Mouse (Mus musculus): Measurements from ENCODE around the gene Klhl32.
"Not testable (repeated sequence)": the region's sequence is repeated elsewhere in the genome, so short reads cannot be mapped to it uniquely, and the experiment has no call there.

Gene Klhl32

GRCm38 (mm10) chr4:24850401-24851325 lies at the start of gene Klhl32:
TSS of gene Klhl32 (minus strand) at chr4:24851124.
- DNase-seq (ENCODE audit: low read depth, low spot score): peak; percentile 51

GRCm38 (mm10) chr4:24899146-24899545 lies 48.2 kb upstream of the Klhl32 start:
- no peak for DNase-seq (ENCODE audit: low read depth, low spot score)

GRCm38 (mm10) chr4:24898636-24899035 lies 47.7 kb upstream of the Klhl32 start:
- no peak for DNase-seq (ENCODE audit: low read depth, low spot score)

GRCm38 (mm10) chr4:24897851-24898515 lies 47.1 kb upstream of the Klhl32 start, which contains the start of gene Ndufaf4:
TSS of gene Ndufaf4 (plus strand) at chr4:24898083.
- DNase-seq (ENCODE audit: low read depth, low spot score): peak; percentile 92

GRCm38 (mm10) chr4:24897351-24897750 lies 46.4 kb upstream of the Klhl32 start:
- no peak for DNase-seq (ENCODE audit: low read depth, low spot score)

- DNase-seq (ENCODE audit: low read depth, low spot score): peak; percentile 54
Measured at GRCm38 (mm10) chr4:24896829-24897228, 45.9 kb upstream of the Klhl32 start.

- no peak for DNase-seq (ENCODE audit: low read depth, low spot score)
Measured at GRCm38 (mm10) chr4:24894625-24895024, 43.7 kb upstream of the Klhl32 start.

GRCm38 (mm10) chr4:24892293-24892692 lies 41.4 kb upstream of the Klhl32 start:
- DNase-seq (ENCODE audit: low read depth, low spot score): not testable (repeated sequence)

- not testable (repeated sequence) for DNase-seq (ENCODE audit: low read depth, low spot score)
Measured at GRCm38 (mm10) chr4:24889386-24889785, 38.5 kb upstream of the Klhl32 start.

- no peak for DNase-seq (ENCODE audit: low read depth, low spot score)
Measured at GRCm38 (mm10) chr4:24869230-24869629, 18.3 kb upstream of the Klhl32 start.

- DNase-seq (ENCODE audit: low read depth, low spot score): no peak
Measured at GRCm38 (mm10) chr4:24865691-24866090, 14.8 kb upstream of the Klhl32 start.

- DNase-seq (ENCODE audit: low read depth, low spot score): no peak
Measured at GRCm38 (mm10) chr4:24847406-24847805, 3.5 kb downstream of the Klhl32 start.

GRCm38 (mm10) chr4:24845546-24845945 lies 5.4 kb downstream of the Klhl32 start:
- DNase-seq (ENCODE audit: low read depth, low spot score): no peak

GRCm38 (mm10) chr4:24838567-24838966 lies 12.4 kb downstream of the Klhl32 start:
- no peak for DNase-seq (ENCODE audit: low read depth, low spot score)

- no peak for DNase-seq (ENCODE audit: low read depth, low spot score)
Measured at GRCm38 (mm10) chr4:24835555-24835954, 15.4 kb downstream of the Klhl32 start.

GRCm38 (mm10) chr4:24808316-24808715 lies 42.6 kb downstream of the Klhl32 start:
- DNase-seq (ENCODE audit: low read depth, low spot score): no peak

GRCm38 (mm10) chr4:24801881-24802280 lies 49.0 kb downstream of the Klhl32 start:
- DNase-seq (ENCODE audit: low read depth, low spot score): no peak

GRCm38 (mm10) chr4:24801343-24801742 lies 49.6 kb downstream of the Klhl32 start:
- DNase-seq (ENCODE audit: low read depth, low spot score): no peak

- DNase-seq (ENCODE audit: low read depth, low spot score): no peak
Measured at GRCm38 (mm10) chr4:24800345-24800936, 50.5 kb downstream of the Klhl32 start.

GRCm38 (mm10) chr4:24799037-24799436 lies 51.9 kb downstream of the Klhl32 start:
- no peak for DNase-seq (ENCODE audit: low read depth, low spot score)

- no peak for DNase-seq (ENCODE audit: low read depth, low spot score)
Measured at GRCm38 (mm10) chr4:24797868-24798267, 53.1 kb downstream of the Klhl32 start.

GRCm38 (mm10) chr4:24797280-24797679 lies 53.6 kb downstream of the Klhl32 start:
- no peak for DNase-seq (ENCODE audit: low read depth, low spot score)

Measured in embryo, embryonic 11.5 days (tissue).